Mouse (Mus musculus) cerebellum, adult 11-12 months (tissue): ENCODE data around the gene Pbx4.
A peak's percentile ranks its signal among the peaks of the same experiment; 100 is the strongest.

Source experiments
- DNase-seq: peaks from one replicate; pipeline ENCODE4 v3.0.0; 2022

The Pbx4 gene

DNA sequence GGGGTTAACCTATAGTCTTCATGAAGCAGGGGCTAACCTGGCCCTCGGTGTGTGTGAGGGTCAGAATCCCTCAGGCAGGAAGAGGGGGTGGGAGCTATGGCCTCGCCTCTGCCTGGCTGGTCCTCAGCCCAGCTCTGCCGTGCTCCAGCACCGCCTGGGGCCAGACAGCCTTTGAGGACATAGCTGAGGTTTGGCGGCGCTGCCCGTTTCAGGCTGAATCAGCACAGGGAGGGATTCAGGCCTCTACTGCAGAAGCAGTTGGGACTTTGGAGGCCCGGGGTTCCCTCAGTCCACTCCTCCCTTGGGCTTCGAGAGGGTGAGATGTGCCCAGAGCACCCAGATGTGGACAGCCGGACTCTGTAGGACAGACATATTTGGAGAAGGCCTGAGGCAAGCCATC, 43.8 kb downstream of the Pbx4 start:
- no peak for DNase-seq

- no peak for DNase-seq
These were observed 44.7 kb downstream of the Pbx4 start for GRCm38 (mm10) chr8:69876967-69877366.

DNA sequence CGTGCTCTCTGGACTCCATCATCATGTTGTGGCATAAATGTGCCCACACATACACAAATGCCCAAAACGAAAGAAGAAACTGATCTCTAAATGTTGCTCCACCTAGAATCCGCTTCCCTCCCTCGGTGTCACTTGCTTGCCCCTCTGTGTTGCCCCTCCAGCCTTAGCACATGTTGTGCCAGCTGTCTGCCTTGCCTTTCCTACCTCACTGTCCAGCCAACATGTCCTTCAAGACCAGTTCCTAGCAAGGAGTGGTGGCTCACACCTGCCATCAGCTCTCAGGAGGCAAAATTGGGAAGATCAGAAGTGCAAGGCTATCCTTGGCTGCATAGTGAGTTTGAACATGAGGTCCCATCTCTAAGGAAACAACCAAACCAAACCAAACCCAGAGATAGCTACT, 45.1 kb downstream of the Pbx4 start:
- DNase-seq, result no peak

DNA sequence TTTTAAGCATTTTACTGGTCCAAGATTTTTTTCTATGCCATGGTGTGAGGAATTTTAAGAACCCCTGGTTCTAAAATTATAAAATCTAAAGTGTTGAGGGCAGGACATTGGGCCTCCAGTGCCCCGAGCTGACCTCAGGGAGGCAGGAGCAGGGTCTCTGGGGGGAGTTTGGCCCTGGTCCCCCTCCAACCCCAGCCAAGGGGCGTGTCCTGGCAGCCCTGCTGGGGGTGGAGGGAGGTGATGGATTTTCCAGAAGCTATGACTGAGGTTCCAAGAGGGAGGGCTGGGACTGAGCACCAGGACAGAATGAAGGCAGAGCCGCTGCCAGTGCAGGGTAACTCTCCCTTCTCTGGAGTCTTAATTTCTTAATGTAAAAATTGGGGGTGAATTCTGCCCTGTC, 45.7 kb downstream of the Pbx4 start:
- DNase-seq, result no peak

DNA sequence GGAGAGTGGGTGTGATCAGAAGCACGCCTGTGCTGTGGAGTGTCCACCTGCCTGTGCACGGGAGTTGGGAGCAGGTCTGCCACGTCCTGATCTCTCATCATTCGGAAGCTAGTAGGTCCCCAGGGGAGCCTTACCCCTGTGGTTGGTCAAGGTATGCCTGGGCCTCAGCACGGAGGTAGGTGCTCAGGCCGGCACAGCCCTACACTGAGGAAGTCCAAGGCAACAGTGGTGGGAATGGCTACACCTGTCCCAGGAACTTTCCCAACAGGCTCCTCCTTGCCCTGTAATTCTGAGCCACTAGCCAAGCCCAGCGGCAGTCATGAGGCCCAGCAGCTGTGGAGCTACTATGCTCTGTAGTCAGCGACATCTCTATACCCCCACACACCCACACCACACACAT, 47.4 kb downstream of the Pbx4 start:
- DNase-seq, result no peak

- DNase-seq, result no peak
These were observed 48.5 kb downstream of the Pbx4 start for GRCm38 (mm10) chr8:69880841-69881240.

DNA sequence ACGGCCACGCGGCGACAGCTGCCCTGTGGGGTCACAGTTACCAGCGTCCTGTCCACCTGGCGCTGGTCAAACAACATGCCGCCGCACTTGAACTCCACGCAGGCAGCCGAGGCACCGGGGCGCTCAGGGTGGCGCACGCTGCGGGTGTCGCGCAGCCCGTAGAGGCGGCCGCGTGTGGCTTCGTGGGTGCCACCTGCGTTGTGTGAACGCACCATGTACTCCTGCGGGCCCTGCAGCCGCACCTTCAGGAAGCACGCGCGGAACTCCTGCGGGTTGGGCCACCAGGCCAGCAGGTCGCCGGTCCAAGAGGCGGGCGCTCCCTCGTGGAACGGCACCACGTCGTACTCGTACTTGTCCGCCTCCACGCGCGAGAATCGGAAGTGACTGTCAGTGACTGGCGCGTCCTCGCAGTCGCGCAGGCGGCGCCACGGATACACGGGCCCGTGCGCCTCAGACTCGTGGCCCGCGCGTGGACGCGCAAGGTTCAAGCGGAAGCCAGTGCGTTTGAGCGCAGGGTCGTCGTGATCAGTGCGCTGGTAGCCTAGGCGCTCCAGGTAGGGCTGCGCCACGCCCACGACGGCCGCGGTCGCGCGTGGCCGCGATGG, 49.1 kb downstream of the Pbx4 start:
- DNase-seq, result no peak

GRCm38 (mm10) chr8:69882021-69882756, 49.9 kb downstream of the Pbx4 start:
- DNase-seq, result no peak

- DNase-seq, result no peak
These were observed 50.7 kb downstream of the Pbx4 start for GRCm38 (mm10) chr8:69882833-69883600.

DNA sequence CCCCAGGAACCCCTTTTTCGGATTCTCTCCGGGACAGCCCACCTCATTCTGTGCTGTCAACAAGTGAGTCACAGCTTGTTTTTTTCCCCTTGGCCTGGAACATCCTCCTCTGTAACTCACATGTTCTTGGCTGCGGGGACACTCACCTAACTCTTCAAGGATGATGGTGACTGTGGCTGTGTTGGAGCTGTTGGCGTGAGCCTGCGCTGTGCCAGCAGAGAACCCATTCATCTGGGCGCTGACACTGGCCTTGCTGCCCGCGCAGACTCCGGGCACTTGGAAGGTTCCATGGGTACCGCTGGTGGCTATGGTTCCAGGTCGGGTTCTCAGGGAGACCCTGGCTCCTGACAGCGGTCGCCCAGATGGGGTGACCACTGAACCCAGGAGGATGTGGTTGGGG, 51.9 kb downstream of the Pbx4 start:
- DNase-seq, result no peak

DNA sequence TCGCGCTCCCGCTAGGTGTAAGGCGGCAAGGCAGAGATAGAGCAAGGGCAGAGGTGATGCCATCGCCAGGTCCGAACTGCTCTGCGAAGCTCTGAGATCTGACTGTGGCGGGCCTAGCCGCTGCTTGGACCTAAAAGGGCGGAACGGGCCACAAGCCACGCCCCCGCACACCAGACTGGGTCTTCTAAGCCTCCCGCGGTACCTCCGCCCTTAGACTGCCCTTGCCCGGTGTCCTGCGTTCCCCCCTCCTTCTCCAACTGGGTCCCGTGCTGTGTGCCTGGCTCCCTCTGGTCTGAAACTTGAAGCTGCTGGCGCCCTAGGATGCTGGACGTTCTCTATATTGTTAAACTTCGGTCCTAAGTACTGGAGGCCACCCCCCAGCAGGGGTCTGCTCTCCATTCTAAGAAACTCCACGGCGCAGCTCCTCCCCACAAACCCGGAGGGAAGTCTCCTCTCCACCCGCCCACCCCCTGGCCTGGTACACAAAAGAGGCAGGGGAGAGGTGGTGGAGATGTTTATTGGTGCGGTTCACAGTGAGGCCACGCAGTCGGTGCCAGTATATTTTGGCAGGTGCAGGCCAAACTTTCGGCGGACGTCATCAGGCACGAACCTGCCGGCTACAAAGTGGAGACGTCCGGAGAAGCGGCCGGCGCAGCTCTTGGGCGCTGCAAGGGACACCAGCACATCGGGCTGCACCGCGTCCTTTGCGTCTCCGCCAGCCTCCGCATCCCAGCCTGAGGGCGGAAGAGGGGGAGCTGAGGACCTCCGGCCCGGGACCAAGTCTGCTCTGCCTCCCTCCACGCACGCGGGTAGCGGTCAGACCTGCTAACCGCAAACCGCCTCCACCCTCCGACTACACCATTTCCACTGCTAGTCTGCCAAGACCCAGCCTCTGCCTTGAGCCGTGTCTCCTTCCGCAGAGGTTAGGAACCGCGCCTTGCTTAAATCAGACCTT, 55.3 kb downstream of the Pbx4 start, which contains the start of gene Cilp2:
TSS of gene Cilp2 (minus strand) at position 399 of the 955 bp plus-strand sequence.
- DNase-seq, result no peak

DNA sequence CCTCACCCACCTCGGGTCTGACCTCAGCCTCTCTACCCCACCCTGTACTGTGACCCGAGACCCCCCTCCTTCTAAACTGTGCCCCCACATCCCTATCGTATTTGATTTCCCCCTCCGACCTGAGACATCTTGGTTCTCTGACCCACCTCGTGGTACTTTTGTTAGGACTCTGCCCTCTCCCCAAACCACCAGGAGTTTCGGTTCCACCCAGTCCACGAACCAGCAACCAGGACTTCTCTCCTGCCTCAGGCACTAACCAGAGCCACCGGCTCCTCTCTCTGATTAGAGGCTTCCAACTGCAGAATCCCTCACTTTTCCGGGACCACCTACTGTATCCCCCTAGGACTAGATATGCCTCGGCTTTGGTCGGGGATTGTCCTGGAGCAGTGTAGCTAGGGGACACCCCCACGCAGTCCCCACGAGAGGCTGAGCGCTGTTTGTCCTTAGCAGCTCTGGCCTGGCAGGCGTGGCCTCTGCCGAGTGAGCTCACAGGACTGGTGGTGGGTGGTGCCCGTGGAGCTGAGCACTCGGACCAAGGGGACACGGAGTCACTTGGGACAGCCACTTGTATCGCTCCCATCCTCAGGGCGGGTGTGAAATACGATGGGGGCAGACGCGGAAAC, 56.1 kb downstream of the Pbx4 start:
- DNase-seq, result no peak

DNA sequence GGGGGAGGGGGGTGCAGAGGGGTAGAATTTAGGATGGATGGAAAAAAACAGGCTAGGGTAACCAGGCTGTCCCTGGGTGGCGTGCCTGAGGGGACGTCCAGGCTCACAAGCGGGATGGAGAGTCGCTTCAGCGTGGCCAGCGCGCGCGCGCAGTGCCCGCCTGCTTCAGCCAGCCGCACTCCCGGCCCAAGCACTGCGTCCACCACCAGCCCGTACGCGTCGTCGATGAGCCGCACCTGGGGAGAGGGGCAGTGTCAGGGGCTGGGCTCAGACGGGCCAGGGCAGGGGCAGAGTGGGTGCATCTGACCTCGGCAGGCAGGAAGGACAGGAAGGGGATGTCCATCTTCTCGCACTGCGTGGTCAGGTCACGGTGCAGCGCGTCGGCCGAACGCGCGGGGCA, 56.6 kb downstream of the Pbx4 start:
- no peak for DNase-seq

DNA sequence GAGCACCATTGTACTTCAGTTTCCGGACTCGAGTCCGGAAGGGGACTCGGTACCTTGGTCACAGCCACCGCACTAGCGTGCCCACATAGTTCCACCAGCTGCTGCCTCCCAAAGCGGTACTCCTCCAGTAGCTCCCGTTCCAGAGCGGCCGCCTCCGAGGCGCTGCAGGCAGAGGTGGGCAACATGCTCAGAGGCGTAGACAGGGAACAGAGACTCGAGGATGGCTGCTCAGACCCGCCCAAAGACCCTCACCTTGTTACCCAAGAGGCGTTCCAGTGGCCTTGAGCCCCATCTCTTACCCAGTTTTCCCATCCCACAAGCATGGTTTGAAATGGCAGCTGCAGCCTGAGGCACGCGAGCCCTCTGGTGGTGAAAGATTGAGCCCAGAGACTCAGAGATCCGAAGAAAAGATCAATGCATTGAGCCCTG, 58.5 kb downstream of the Pbx4 start:
- no peak for DNase-seq

GRCm38 (mm10) chr8:69893863-69894262, 61.6 kb downstream of the Pbx4 start:
- DNase-seq, result peak; percentile 52

GRCm38 (mm10) chr8:69894836-69895332, 62.6 kb downstream of the Pbx4 start:
- no peak for DNase-seq

DNA sequence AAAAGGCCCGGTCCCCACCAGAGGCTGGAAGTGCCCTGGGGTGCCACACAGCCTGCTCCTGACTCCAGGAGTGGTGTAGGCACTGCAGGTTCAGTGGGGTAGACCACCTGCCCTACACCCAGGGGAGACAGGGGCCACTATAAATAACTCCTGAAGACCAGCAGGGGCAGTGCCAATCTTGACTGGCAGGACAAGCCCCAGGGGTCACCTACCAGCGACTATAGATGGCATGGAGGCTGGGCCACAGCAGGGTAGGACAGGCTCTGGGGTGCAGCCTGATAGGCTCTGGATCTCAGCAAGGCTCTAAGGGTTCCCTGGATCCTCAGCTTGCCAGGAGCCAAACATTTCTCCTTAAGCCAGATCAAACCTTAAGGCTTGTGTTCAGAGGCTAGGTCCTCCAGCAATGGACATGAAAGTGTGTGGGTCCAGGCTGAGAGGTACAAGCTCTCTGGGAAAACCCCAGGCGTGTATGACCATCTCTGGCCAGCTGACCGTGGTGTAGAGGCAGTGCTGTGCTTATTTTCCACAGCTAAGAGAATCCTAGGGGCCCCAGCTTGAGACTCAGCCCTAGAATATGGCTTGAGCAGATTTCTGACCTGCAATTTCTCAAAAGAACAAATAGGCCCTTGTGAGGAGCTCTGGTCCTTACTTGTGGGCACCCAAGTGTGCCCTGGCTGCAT, 63.6 kb downstream of the Pbx4 start:
- no peak for DNase-seq

- no peak for DNase-seq
These were observed 65.6 kb downstream of the Pbx4 start for GRCm38 (mm10) chr8:69897857-69898256.

DNA sequence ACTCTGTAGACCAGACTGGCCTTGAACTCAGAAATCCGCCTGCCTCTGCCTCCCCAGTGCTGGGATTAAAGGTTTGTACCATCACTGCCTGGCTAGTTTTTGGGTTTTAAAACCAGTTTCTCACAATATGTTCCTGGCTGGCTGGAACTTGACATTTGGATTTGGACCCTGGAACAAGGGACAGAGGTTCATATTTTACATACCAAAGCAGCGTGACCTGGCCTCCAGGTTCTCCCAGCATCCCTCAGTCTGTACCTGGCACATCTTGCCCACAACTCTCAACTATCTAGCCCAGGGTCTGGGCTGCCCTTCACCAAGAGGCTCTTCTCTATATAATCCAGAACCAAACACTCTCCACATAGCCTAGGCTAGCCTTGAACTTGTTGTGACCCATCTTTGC, 67.6 kb downstream of the Pbx4 start:
- no peak for DNase-seq

- peak; percentile 56 for DNase-seq
These were observed 68.7 kb downstream of the Pbx4 start for GRCm38 (mm10) chr8:69900895-69901451.
